Mouse (Mus musculus) kidney, postnatal 14 days (tissue): ENCODE data around the gene Clec4b1.
"Not testable (repeated sequence)": the region's sequence is repeated elsewhere in the genome, so short reads cannot be mapped to it uniquely, and the experiment has no call there.

Experiments used
- DNase-seq: peaks from one replicate; pipeline ENCODE4 v3.0.0; 2022; ENCODE audit warnings: mixed read lengths

The Clec4b1 gene

DNA sequence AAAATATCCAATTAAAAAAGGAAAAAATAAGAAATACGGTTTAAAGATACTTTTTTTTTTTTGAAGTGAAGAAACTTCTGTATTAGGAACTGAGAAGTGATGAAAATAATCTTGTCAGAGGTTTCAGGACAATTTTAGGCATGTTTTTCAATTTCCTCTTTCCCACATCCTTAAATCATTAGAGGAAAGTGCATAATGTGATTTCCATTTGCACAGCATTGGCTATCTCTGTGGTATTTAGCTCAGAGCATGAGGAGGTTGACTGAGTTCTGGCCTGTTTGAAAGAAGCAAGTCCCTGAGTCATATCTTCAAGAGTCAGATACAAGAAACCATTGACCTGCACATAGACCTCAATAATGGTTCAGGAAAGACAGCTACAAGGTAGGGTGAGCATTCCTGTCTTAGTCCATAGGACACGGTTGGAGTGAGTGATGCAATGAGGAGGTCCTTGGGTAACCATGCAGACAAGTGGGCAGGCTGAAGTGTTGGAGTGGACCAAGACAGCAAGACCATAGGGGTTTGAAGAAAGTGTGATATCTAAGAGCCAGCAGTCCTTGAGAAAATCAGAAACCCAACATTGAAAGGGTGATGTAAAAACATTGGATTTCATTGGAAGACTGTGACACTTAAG lies at the start of gene Clec4b1:
TSS of gene Clec4b1 (plus strand) at position 221 of the 631 bp plus-strand sequence.
- DNase-seq: no peak

DNA sequence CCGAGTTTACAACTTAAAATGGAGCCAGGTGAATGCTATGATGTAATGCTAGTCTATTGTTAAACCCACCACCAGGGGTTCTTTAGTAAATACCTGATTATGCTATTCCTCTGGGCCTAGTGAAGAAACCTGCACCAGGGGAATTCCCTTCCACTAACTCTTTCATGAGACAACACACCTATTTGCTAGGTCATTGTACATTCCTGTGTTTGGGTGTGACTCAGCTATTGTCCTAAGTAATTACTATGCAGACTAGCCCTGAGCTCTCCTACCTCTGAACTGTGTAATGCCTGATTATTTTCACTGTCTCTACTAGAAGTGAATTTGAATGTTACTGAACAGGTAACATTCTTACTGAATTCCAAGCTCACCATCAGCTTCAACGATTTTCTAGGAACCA lies 45.1 kb upstream of the Clec4b1 start:
- DNase-seq: not testable (repeated sequence)

DNA sequence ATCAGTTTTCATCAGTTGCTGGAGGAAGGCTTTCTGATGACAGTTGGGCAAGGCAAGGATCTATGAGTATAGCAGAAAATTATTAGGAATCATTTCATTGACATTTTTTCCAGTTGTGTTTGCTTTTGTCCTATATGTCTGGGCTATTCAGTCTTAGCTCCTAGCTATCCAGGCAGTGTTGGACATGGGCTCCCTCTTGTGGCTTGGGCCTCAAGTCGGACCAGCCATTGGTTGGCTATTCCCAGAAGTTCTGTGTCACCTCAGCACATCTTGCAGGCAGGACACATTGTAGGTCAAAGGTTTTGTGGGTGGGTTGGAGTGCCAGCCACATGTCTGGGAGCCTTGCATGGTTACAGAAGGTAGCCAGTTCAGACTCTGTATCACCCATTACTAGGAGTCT lies 44.2 kb upstream of the Clec4b1 start:
- DNase-seq: peak; percentile 3

DNA sequence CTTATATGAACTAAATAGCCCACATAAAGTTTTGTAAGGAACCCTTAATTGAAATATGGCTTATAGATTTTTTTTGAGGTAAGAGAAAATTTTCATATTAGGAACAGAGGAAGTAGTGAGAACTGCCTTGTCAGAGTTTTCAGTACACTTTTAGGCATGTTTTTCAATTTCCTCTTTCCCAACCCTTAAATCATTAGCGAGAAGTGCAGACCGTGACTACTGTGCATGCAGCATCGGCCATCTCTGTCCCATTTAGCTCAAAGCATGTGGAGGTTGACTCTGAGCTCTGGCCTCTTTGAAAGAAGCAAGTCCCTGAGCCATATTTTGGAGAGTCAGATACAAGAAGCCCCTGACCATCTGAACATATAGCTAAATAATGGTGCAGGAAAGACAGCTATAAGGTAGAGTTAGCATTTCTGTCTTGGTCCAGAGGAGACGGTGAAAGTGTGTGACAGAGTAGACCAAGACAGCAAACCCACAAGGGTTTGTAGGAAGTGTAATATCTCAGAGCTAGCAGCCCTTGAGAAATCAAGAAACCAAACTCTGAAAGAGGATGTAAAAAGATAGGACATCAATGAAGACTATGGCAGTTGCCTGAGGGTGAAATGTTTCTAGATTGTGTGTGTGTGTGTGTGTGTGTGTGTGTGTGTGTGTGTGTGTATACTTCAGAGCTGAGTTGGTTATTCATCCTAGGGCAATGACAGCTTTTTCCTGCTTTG lies 45.5 kb downstream of the Clec4b1 start:
- DNase-seq: no peak

DNA sequence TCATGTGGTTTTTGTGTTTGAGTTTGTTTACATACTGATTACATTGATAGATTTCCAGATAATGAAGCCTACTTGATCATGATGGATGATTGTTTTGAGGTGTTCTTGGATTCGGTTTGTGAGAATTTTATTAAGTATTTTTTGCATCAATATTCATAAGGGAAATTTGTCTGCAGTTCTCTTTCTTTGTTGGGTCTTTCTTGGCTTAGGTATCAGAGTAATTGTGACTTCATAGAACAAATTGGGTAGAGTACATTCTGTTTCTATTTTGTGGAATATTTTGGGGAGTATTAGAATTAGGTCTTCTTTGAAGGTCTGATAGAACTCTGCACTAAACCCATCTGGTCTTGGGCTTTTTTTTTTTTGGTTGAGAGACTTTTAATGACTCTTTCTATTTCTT lies 56.4 kb downstream of the Clec4b1 start, which contains the start of gene Clec4a2:
TSS of gene Clec4a2 (plus strand) at position 301 of the 400 bp plus-strand sequence.
- DNase-seq: not testable (repeated sequence)
